Mouse (Mus musculus): ENCODE measurements around the gene Olfr1132. TPM values are rescaled to one million over a fixed set of nuclear protein-coding genes. Genes with fewer than 3 reads are reported as not detected.
"Not testable (repeated sequence)": the region's sequence is repeated elsewhere in the genome, so short reads cannot be mapped to it uniquely, and the experiment has no call there.

The Olfr1132 gene
- total RNA-seq (2014; fragmentation: Nextera tagmentation) (not detected in 2 replicates), total RNA-seq (2017) (not detected in 2 replicates)

DNA sequence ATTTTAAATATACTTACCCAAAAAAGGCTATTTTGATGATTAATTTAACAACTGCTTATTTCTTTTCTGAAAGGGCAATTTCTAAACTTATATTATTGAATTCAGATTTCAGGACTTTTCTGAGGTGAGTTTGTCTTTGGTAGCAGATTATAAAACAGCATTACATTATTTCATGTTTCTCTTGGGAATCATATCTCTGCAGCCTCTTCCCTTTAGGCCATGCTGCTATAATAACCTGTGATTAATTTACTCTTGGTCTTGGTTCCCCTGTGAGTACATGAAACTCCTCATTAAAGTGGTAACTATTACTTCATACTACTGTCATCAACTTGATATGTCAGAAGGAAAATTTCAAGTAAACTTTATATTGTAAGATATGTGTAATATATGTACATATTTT is at the start of gene Olfr1132:
Olfr1132 (minus strand) TSS at position 101 of the 400 bp plus-strand sequence.
- no peak for ATAC-seq (replicated peaks; ENCODE audit: poor library complexity, severe bottlenecking)

DNA sequence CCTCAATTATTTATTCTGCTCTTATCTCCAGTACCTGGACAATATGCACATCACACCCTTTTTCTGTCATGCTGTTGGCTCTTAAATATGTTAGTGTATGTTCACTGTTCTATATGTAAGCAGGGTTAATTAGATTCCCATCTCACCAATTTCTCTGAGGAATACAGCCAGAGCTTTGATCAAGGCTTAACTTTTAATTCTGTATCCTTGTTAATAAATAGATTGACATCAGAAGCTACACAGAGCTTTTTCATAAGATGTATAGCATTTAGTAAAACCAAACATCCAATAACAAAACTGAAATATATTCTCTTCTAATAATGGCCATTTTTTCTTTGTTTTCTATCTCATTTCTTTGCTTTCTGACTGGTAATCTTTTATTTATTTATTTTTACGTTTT is 36.2 kb upstream of the Olfr1132 start, which contains the start of gene Olfr1135:
Olfr1135 (minus strand) TSS at position 101 of the 400 bp plus-strand sequence.
- no peak for ATAC-seq (replicated peaks; ENCODE audit: poor library complexity, severe bottlenecking)

DNA sequence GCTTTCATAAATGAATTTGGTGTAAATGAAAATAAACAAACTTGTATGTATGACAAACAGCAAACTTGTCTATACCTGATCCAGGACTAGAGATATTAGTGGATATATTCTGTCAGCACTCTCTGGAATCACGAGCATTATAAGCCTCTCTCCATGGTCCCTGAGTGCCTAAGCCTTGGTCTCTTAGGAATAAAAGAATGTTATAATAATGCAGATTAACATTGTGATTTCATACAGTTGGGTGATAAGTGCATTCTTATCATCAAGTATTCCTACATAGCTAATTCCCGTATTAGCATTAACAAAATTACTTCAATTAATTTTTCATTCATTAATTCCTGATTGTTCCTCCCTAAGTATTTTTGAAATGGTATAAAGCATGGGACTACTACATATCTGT is 21.0 kb upstream of the Olfr1132 start, which contains the start of gene Olfr1134:
Olfr1134 (minus strand) TSS at position 101 of the 400 bp plus-strand sequence.
- no peak for ATAC-seq (replicated peaks; ENCODE audit: poor library complexity, severe bottlenecking)

DNA sequence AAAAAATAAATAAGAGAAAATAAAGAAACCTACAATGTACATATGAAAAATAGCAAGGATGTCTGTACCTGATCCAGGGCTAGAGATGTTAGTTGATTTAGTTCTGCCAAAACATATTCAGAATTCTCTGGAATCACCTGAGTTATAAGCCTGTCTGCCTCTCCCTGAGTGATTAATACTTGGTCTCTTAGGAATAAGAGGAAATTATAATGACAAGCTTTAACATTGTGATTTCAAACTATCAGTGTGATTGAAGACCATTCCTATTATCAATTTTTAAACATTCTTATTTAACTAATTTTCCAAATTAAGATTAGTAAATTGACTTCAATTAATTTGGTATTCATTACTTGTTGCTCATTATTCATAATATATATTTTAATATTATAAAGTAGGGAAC is 9.9 kb upstream of the Olfr1132 start, which contains the start of gene Olfr1133:
Olfr1133 (minus strand) TSS at position 101 of the 400 bp plus-strand sequence.
- no peak for ATAC-seq (replicated peaks; ENCODE audit: poor library complexity, severe bottlenecking)

DNA sequence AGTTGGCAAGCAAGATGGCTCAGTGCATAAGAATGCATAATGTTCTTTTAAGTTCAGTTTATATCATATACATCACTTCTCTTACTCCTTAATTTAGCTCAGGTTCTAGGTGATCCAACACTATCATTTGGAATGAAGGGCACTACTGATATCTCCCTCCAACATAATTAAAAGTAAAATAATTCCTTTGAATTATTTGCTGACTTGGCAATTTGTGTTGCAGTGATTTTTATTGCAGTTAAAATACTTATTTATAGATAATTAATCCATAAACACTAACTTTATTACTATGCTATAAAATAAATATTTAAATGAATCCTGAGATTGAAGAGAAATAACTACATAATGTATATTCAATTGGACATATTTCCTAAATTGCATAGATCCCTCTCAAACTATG is 5.1 kb upstream of the Olfr1132 start:
- no peak for ATAC-seq (replicated peaks; ENCODE audit: poor library complexity, severe bottlenecking)

DNA sequence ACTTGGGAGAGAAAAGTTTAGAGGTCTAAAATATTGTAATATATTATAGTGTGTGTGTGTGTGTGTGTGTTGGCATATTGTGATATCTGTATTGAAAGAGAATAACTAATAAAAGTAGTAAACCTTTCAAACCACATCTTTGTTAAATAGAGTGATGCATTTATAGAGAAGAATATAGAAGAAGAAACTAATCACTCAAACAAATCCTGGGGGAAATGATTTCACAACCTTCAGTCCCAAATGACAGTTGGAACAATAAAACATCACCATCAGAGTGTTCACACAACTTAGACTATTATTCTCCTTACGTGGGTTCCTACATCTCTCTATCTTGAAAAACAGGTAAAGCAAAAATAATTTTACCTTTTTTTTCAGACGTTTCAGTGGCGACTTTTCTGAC is 10.5 kb downstream of the Olfr1132 start, which contains the start of gene Olfr1131:
Olfr1131 (plus strand) TSS at position 301 of the 400 bp plus-strand sequence.
- ATAC-seq (replicated peaks; ENCODE audit: poor library complexity, severe bottlenecking), result no peak

DNA sequence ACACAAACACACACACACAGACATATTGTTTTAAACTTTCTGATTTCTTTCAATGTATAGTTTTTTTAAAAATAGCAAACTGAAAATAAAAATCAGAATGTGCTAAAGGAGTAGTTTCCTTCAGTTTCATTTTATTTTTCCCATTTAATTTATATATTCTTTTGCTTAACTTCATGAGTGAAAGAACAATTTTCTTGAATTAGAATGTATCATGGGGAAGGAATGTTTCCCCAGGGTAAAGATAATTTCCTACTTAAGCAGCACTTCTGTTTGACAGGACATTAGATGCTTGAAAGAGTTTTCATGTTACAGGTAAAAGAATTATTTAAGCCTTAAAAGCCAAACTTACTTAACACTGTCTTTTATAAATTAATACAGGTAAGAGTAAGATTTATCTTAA is 31.4 kb downstream of the Olfr1132 start, which contains the start of gene Olfr1130:
Olfr1130 (plus strand) TSS at position 301 of the 400 bp plus-strand sequence.
- ATAC-seq (replicated peaks; ENCODE audit: poor library complexity, severe bottlenecking), result not testable (repeated sequence)

Other genes with a start within 250 kb of the Olfr1132 start
- not detected in 2 replicates for gene Olfr1123, start 220.9 kb downstream of the Olfr1132 start, total RNA-seq (2014; fragmentation: Nextera tagmentation)
- not detected in 2 replicates for gene Olfr1123, start 220.9 kb downstream of the Olfr1132 start, total RNA-seq (2017)
- not detected in 2 replicates for gene Olfr1124, start 207.3 kb downstream of the Olfr1132 start, total RNA-seq (2014; fragmentation: Nextera tagmentation)
- gene Olfr1124, start 207.3 kb downstream of the Olfr1132 start, total RNA-seq (2017), result not detected in 2 replicates
- not detected in 2 replicates for gene Olfr1126, start 183.6 kb downstream of the Olfr1132 start, total RNA-seq (2014; fragmentation: Nextera tagmentation)
- gene Olfr1126, start 183.6 kb downstream of the Olfr1132 start, total RNA-seq (2017), result not detected in 2 replicates
- not detected in 2 replicates for gene Pramel7, start 140.4 kb downstream of the Olfr1132 start, total RNA-seq (2014; fragmentation: Nextera tagmentation)
- not detected in 2 replicates for gene Pramel7, start 140.4 kb downstream of the Olfr1132 start, total RNA-seq (2017)
- not detected in 2 replicates for gene Pramel6, start 131.0 kb downstream of the Olfr1132 start, total RNA-seq (2014; fragmentation: Nextera tagmentation)
- gene Pramel6, start 131.0 kb downstream of the Olfr1132 start, total RNA-seq (2017), result not detected in 2 replicates
- gene Olfr153, start 105.7 kb downstream of the Olfr1132 start, total RNA-seq (2014; fragmentation: Nextera tagmentation), result not detected in 2 replicates
- not detected in 2 replicates for gene Olfr153, start 105.7 kb downstream of the Olfr1132 start, total RNA-seq (2017)
- not detected in 2 replicates for gene Olfr1128, start 92.0 kb downstream of the Olfr1132 start, total RNA-seq (2014; fragmentation: Nextera tagmentation)
- not detected in 2 replicates for gene Olfr1128, start 92.0 kb downstream of the Olfr1132 start, total RNA-seq (2017)
- not detected in 2 replicates for gene Olfr1129, start 63.6 kb downstream of the Olfr1132 start, total RNA-seq (2014; fragmentation: Nextera tagmentation)
- not detected in 2 replicates for gene Olfr1129, start 63.6 kb downstream of the Olfr1132 start, total RNA-seq (2017)
- gene Olfr1130, start 31.3 kb downstream of the Olfr1132 start, total RNA-seq (2014; fragmentation: Nextera tagmentation), result not detected in 2 replicates
- gene Olfr1130, start 31.3 kb downstream of the Olfr1132 start, total RNA-seq (2017), result not detected in 2 replicates
- gene Olfr1131, start 10.4 kb downstream of the Olfr1132 start, total RNA-seq (2014; fragmentation: Nextera tagmentation), result not detected in 2 replicates
- gene Olfr1131, start 10.4 kb downstream of the Olfr1132 start, total RNA-seq (2017), result not detected in 2 replicates
- not detected in 2 replicates for gene Olfr1133, start 9.8 kb upstream of the Olfr1132 start, total RNA-seq (2014; fragmentation: Nextera tagmentation)
- not detected in 2 replicates for gene Olfr1133, start 9.8 kb upstream of the Olfr1132 start, total RNA-seq (2017)
- not detected in 2 replicates for gene Olfr1134, start 20.9 kb upstream of the Olfr1132 start, total RNA-seq (2014; fragmentation: Nextera tagmentation)
- gene Olfr1134, start 20.9 kb upstream of the Olfr1132 start, total RNA-seq (2017), result not detected in 2 replicates
- not detected in 2 replicates for gene Olfr1135, start 36.1 kb upstream of the Olfr1132 start, total RNA-seq (2014; fragmentation: Nextera tagmentation)
- gene Olfr1135, start 36.1 kb upstream of the Olfr1132 start, total RNA-seq (2017), result not detected in 2 replicates
- not detected in 2 replicates for gene Olfr1136, start 56.4 kb upstream of the Olfr1132 start, total RNA-seq (2014; fragmentation: Nextera tagmentation)
- gene Olfr1136, start 56.4 kb upstream of the Olfr1132 start, total RNA-seq (2017), result not detected in 2 replicates
- gene Olfr1137, start 75.6 kb upstream of the Olfr1132 start, total RNA-seq (2014; fragmentation: Nextera tagmentation), result not detected in 2 replicates
- not detected in 2 replicates for gene Olfr1137, start 75.6 kb upstream of the Olfr1132 start, total RNA-seq (2017)
- not detected in 2 replicates for gene Olfr1138, start 102.4 kb upstream of the Olfr1132 start, total RNA-seq (2014; fragmentation: Nextera tagmentation)
- gene Olfr1138, start 102.4 kb upstream of the Olfr1132 start, total RNA-seq (2017), result not detected in 2 replicates
- not detected in 2 replicates for gene Olfr1140, start 106.2 kb upstream of the Olfr1132 start, total RNA-seq (2014; fragmentation: Nextera tagmentation)
- gene Olfr1140, start 106.2 kb upstream of the Olfr1132 start, total RNA-seq (2017), result not detected in 2 replicates
- not detected in 2 replicates for gene Olfr1141, start 116.5 kb upstream of the Olfr1132 start, total RNA-seq (2014; fragmentation: Nextera tagmentation)
- not detected in 2 replicates for gene Olfr1141, start 116.5 kb upstream of the Olfr1132 start, total RNA-seq (2017)
- gene Olfr152, start 141.9 kb upstream of the Olfr1132 start, total RNA-seq (2014; fragmentation: Nextera tagmentation), result not detected in 2 replicates
- not detected in 2 replicates for gene Olfr152, start 141.9 kb upstream of the Olfr1132 start, total RNA-seq (2017)
- gene Olfr1143, start 163.1 kb upstream of the Olfr1132 start, total RNA-seq (2014; fragmentation: Nextera tagmentation), result not detected in 2 replicates
- gene Olfr1143, start 163.1 kb upstream of the Olfr1132 start, total RNA-seq (2017), result not detected in 2 replicates
- gene Olfr1145, start 172.3 kb upstream of the Olfr1132 start, total RNA-seq (2014; fragmentation: Nextera tagmentation), result not detected in 2 replicates
- gene Olfr1145, start 172.3 kb upstream of the Olfr1132 start, total RNA-seq (2017), result not detected in 2 replicates
- not detected in 2 replicates for gene Olfr1148, start 193.0 kb upstream of the Olfr1132 start, total RNA-seq (2014; fragmentation: Nextera tagmentation)
- gene Olfr1148, start 193.0 kb upstream of the Olfr1132 start, total RNA-seq (2017), result not detected in 2 replicates
- gene Olfr1150-ps1, start 206.5 kb upstream of the Olfr1132 start, total RNA-seq (2014; fragmentation: Nextera tagmentation), result not detected in 2 replicates
- not detected in 2 replicates for gene Olfr1150-ps1, start 206.5 kb upstream of the Olfr1132 start, total RNA-seq (2017)
- gene Olfr1151, start 218.3 kb upstream of the Olfr1132 start, total RNA-seq (2014; fragmentation: Nextera tagmentation), result not detected in 2 replicates
- gene Olfr1151, start 218.3 kb upstream of the Olfr1132 start, total RNA-seq (2017), result not detected in 2 replicates
- not detected in 2 replicates for gene Olfr1152, start 229.0 kb upstream of the Olfr1132 start, total RNA-seq (2014; fragmentation: Nextera tagmentation)
- not detected in 2 replicates for gene Olfr1152, start 229.0 kb upstream of the Olfr1132 start, total RNA-seq (2017)